Mouse (Mus musculus): ENCODE results near the gene Sel1l3. TPM values are rescaled to one million over a fixed set of nuclear protein-coding genes. Genes with fewer than 3 reads are reported as not detected.

Gene Sel1l3
- total RNA-seq, 2 experiments from 2014 or later: 0.09 TPM; not detected in 1

DNA sequence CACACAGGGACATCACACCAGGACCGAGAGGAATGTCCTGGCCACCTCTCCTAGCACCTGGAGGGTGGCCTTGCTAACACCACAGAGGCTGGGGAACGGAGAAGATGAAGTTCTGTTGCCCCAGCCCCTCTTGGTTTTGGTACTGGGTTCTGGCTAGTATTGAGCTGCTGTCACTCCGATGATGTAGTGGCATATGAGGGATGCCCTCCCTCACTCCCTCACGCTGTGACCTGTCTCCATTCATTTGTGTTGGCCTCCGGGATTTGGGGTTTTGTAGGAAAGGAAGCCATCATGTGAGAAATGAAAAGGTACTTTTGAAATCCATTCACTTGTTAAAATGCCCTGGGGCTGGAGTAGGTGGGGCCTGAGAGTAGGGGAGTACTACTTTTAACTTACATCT is 33.8 kb downstream of the Sel1l3 start:
- no peak for ATAC-seq (replicated peaks; ENCODE audit: low FRiP score, poor library complexity, severe bottlenecking)

DNA sequence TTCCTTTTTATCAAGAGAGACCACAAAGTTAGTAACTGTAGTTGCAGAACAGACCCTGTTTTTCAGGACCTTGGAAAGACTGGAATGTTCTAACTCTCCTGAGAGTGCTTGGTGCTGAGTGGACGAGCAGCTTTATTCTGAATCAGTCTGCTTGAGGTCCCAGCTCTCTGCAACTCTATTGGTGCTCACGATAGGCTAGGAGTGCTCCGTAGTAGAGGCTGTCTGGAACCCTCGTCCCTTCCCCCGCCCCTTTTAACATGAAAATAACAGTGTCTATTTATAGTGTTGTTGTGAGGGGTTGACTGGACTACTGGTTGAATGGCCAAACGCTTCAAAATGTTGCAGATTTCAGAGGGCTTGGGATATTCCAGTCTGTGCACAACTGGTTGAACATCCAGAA is 37.0 kb downstream of the Sel1l3 start:
- no peak for ATAC-seq (replicated peaks; ENCODE audit: low FRiP score, poor library complexity, severe bottlenecking)

- ATAC-seq (replicated peaks; ENCODE audit: low FRiP score, poor library complexity, severe bottlenecking): no peak
These were observed 37.7 kb downstream of the Sel1l3 start for GRCm38 (mm10) chr5:53176075-53176474.

GRCm38 (mm10) chr5:53175195-53175594 is 38.5 kb downstream of the Sel1l3 start:
- ATAC-seq (replicated peaks; ENCODE audit: low FRiP score, poor library complexity, severe bottlenecking): no peak

GRCm38 (mm10) chr5:53174461-53174860 is 39.3 kb downstream of the Sel1l3 start:
- no peak for ATAC-seq (replicated peaks; ENCODE audit: low FRiP score, poor library complexity, severe bottlenecking)

DNA sequence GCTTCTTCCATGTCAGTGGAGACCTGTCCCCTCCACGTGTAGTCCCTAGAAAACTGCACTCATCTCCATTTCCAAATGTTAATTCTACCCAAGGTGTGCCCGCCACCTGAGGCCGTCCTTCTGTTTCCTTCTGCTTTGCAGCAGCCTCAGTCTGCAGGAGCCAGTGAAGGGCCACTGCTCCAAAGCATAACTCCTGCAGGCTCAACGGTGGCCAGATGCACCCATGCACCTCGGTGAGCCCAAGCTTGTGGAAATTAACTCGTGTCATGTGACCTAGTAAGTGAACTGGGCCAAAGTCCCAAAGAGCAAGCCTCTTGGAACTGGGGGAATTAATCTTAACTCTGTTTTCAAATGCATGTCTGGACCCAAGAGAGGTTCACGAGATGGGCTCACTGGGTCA is 40.8 kb downstream of the Sel1l3 start:
- ATAC-seq (replicated peaks; ENCODE audit: low FRiP score, poor library complexity, severe bottlenecking): no peak

- no peak for ATAC-seq (replicated peaks; ENCODE audit: low FRiP score, poor library complexity, severe bottlenecking)
These were observed 41.5 kb downstream of the Sel1l3 start for GRCm38 (mm10) chr5:53172256-53172636.

DNA sequence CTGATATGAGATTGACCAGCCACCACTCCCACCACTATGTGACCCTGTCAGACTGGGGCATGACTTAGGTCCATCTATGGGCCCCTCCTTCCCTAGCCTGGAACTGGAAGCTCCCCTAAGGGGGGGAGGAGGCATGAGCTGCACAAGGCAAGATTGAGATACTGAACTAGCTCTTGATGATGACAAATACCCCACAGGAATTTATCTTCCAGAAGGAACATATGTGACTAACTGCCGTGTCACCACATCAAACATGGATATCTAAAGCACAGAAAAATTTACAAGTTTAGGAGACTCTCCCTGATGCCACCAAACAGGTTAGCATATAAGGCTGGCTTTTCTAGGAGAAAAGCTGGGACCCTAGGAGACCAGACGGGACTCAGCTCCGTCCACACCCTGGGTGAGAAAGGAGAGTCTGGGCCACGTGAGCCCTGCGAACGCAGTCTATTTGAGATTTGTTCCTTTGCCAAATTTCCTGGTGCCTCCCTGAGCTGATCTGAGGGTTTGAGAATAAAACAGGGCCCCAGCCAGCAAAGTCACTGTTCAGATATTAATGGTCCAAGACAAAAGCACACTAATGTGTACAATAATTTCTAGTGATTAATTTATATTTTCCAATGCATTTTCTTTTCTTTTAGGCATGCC is 42.0 kb downstream of the Sel1l3 start:
- no peak for ATAC-seq (replicated peaks; ENCODE audit: low FRiP score, poor library complexity, severe bottlenecking)

- no peak for ATAC-seq (replicated peaks; ENCODE audit: low FRiP score, poor library complexity, severe bottlenecking)
These were observed 46.2 kb downstream of the Sel1l3 start for GRCm38 (mm10) chr5:53167564-53167963.

DNA sequence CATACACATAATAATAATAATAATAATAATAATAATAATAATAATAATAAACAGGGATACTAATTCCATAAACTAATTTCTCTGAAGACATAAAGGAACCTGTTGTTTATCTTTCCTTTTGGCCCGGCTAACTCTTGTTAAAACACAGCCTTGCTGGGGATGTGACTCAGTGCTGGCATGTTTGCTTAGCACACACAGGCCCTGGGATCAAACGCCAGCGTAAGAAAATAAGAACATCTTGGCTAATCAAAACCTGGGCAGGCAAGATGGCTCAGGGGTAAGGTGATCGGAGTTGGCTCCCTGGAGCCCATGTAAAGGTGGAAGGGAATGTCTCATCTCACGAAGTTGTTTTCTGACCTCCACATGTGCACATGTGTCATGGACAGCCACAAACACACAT is 48.1 kb downstream of the Sel1l3 start:
- no peak for ATAC-seq (replicated peaks; ENCODE audit: low FRiP score, poor library complexity, severe bottlenecking)

- no peak for ATAC-seq (replicated peaks; ENCODE audit: low FRiP score, poor library complexity, severe bottlenecking)
These were observed 51.3 kb downstream of the Sel1l3 start for GRCm38 (mm10) chr5:53162436-53162835.

GRCm38 (mm10) chr5:53161506-53162186 is 52.1 kb downstream of the Sel1l3 start:
- ATAC-seq (replicated peaks; ENCODE audit: low FRiP score, poor library complexity, severe bottlenecking): no peak

GRCm38 (mm10) chr5:53160207-53160606 is 53.5 kb downstream of the Sel1l3 start:
- ATAC-seq (replicated peaks; ENCODE audit: low FRiP score, poor library complexity, severe bottlenecking): no peak

DNA sequence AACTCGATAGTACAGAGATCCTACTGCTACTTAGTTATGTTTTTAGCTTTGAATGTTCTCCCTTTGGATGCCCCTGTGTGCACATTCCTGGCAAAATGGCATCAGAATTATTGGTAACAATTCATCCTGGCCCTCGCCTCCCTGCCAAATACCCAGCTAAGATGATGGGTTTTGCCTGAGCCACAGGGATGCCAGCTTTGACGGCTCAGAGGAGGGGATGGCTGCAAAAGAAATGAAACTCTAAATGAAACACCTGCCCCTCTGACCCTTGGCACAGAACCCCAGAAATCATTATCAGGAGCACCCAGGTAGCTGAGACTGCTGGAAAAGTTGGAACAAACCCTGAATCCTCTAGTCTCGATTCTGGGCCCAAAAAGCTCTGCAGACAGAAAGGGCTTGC is 54.1 kb downstream of the Sel1l3 start:
- no peak for ATAC-seq (replicated peaks; ENCODE audit: low FRiP score, poor library complexity, severe bottlenecking)

GRCm38 (mm10) chr5:53159166-53159565 is 54.6 kb downstream of the Sel1l3 start:
- ATAC-seq (replicated peaks; ENCODE audit: low FRiP score, poor library complexity, severe bottlenecking): no peak

GRCm38 (mm10) chr5:53155985-53156679 is 57.6 kb downstream of the Sel1l3 start:
- ATAC-seq (replicated peaks; ENCODE audit: low FRiP score, poor library complexity, severe bottlenecking): no peak

DNA sequence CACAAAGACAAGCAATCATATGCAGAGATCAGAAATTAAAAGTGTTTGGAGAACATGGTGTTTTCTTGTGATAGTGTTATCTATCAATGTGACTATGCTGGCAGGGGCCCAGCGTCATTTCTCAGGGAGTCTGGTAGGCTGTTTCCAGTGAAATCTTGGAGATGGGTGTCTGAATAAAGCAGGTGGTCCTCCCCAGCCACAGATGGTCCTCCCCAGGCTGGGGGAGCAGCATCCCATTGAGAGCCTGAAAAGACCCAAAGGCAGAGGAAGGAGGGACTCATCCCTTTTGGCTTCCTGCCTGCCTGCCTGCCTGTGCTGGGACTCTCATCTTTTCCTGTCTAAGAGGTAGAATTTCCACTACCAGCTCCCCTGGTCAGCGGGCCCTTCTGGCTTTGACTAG is 59.2 kb downstream of the Sel1l3 start:
- ATAC-seq (replicated peaks; ENCODE audit: low FRiP score, poor library complexity, severe bottlenecking): no peak

- ATAC-seq (replicated peaks; ENCODE audit: low FRiP score, poor library complexity, severe bottlenecking): no peak
These were observed 59.6 kb downstream of the Sel1l3 start for GRCm38 (mm10) chr5:53154078-53154477.

DNA sequence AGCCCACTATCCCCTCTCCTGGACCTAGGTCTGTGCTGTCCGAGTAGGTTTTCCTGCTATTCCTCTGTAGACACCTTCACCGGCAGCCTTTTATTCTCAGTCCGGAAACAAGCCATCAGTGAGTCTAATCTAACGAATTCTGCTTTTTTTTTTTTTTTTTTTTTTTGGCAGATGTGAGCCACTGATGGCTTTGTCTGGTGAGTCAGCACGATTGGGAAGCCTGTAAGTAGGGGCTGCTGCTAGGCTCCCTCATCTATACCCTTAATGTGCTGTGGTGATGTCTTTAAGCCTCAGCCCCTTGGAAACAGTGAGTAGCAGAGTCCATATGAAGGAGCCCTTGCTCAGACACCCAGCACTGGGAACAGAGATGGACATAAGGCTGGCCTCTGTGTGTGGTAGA is 60.6 kb downstream of the Sel1l3 start:
- no peak for ATAC-seq (replicated peaks; ENCODE audit: low FRiP score, poor library complexity, severe bottlenecking)

DNA sequence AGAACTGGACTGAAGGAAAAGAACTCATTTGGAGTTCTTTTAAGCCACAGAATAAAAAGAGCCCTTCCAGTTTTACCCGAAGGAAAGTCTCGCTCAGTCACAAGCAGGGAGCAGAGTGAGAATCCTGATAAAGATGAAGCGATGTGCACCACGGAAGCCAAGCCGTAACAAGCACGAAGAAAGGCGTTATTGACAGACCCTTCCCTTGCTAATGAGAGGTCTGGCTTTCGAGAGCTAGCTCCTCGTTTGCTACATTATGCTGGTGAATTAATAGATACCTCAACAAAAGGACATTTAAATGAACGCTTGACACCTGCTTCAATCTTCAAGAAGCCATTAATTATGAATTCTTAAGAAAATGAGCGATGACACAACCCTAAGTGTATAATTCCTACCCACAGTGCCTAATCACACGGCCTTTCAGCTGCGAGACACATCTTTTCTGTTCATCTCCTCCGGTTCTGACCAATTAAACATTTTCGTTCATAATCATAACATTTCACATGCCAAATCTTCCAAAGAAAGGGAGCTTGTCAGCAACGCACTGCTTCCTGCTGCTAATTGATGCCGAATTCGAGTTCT is 62.3 kb downstream of the Sel1l3 start:
- no peak for ATAC-seq (replicated peaks; ENCODE audit: low FRiP score, poor library complexity, severe bottlenecking)

All from erythroblast, adult 5-6 weeks (primary cell).